Mouse (Mus musculus): ENCODE measurements at regions not wholly inside any gene's neighbourhood (a gene's known extent, or its start where the extent isn't known, plus 50 kb on each side); places are given as distances from the start of the nearest gene placed in this dataset.

DNA sequence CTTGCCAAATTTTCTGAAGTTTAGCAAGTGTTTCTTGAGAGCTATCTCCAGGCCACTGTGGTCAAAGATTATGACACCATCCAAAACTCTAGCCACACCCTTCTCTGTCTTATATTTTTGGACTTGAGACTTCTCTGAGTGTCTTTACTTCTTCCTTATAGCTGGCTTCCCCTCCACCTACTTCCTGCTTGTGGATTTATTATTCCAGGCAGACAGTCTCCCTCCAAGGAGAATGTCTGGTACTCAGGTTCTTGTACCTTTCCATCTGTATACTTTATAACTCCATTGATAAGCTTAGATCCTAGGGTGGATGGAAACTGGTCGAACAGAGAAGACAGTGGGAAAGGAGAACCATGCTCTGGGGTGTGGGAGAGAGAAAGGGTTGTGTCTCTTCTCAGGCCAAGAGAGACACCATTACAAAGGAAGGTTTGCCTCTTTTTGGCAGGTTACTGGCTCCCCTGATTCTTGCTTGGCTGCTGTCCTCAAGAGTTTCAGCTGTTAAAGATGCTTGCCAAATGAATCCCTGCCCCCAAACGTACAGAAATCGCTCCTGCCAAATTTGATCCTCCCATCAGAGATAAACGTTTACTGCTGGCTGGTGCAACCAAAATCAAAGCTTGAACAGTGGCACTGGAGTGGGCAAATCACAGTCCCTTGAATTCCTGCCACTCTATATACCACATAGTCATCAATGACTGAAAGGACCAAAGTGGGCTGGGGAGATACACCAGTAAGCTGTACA is 125.5 kb downstream of the Rps24 start:
- Histone ChIP-seq H3K27me3 (replicated peaks; ENCODE audit: control insufficient read depth, insufficient read depth, low read length) (no peaks in the 10 kb centered on the region), H3K9ac (ENCODE audit: low read depth, low read length) (no peak overlapping the region), H3K36me3 (ENCODE audit: control insufficient read depth, insufficient read depth) (no peaks in the 10 kb centered on the region), H3K4me3 (ENCODE audit: low read depth, low read length) (no peak overlapping the region), H3K4me2 (replicated peaks; ENCODE audit: low read depth) (no peak overlapping the region), H3K9me3 (ENCODE audit: control insufficient read depth) (no peaks in the 10 kb centered on the region), H3K27ac (ENCODE audit: low read depth, low read length) (no peak overlapping the region), H3K4me1 (replicated peaks; ENCODE audit: control insufficient read depth, insufficient read depth, low read length) (0 out of 2 replicates have a peak, but pooled peaks cover 6% of the 10 kb centered on the region)
- no peak for TF ChIP-seq CTCF (IDR thresholded peaks at IDR 0.05; ENCODE audit: low read depth)
- peak; percentile 51; the same call in 1 of the 2 replicates for ATAC-seq
- 39% methylated on average over 4 of the region's 4 CpGs for WGBS

DNA sequence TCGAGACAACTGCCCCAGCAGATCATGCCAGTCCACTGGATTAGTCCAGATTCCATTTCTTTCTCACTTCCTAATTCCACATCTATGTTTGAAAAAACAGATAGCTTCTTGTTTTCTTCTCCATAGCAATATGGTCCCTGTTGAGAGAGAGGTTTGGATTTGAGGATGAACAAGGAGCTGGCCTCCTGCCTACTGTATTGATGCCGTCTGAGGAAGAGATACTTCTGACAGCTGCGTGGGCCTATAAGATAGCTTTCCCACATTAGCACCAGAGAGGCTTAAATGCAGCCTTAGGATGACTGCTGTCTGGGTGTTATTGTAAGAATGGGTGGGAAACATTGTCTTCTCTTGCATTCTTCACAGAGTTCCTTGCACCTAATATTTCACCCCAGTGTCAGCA is 128.9 kb downstream of the Rps24 start:
- Histone ChIP-seq H3K27me3 (replicated peaks; ENCODE audit: control insufficient read depth, insufficient read depth, low read length) (no peaks in the 10 kb centered on the region), H3K4me1 (replicated peaks; ENCODE audit: control insufficient read depth, insufficient read depth, low read length) (0 out of 2 replicates have a peak, but pooled peaks cover 6% of the 10 kb centered on the region)
- no peak for ATAC-seq

DNA sequence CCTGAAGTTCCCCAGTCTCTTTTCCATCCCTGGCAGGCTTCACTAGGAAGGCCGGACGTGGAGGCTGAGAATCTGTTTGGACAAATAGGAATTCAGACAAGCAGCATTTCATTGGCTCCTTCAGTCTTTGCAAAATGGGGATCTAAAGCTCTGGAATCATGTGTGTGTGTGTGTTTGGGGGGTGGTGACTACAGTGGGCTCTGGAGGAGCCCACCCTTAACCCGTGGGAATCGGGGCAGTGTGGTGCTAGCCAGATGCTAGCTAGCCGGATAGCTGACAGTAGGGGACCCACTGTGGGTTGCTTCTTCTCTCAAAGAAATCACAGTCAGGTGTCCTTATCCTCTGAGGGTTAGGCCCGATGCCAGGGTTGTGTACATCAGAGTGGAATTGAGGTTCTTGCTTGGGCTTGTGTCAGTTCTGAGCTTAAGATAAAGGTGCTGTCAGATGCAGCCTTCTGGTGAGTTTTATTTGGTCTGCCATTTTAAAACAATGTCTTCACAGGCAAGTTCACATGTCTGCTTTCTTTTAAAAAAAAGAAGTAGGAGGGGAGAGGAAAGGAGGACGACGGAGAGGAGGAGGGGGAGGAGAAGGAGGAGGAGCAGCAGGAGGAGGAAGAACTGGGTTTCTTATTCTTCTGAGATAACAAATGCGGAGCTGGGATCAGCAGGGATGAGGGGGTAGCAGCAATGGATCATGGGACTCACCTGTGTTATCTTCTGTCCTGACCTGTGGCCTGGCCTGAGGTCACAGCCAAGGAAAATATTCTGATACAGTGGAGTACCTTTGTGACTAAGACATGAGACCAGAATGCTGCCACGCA is 129.6 kb downstream of the Rps24 start:
- Histone ChIP-seq H3K4me2 (replicated peaks; ENCODE audit: low read depth) (no peak overlapping the region), H3K27ac (ENCODE audit: low read depth, low read length) (no peak overlapping the region), H3K9ac (ENCODE audit: low read depth, low read length) (no peak overlapping the region), H3K4me3 (ENCODE audit: low read depth, low read length) (no peak overlapping the region), H3K4me1 (replicated peaks; ENCODE audit: control insufficient read depth, insufficient read depth, low read length) (0 out of 2 replicates have a peak, but pooled peaks cover 6% of the 10 kb centered on the region), H3K9me3 (ENCODE audit: control insufficient read depth) (no peaks in the 10 kb centered on the region), H3K36me3 (ENCODE audit: control insufficient read depth, insufficient read depth) (no peaks in the 10 kb centered on the region), H3K27me3 (replicated peaks; ENCODE audit: control insufficient read depth, insufficient read depth, low read length) (no peaks in the 10 kb centered on the region)
- ATAC-seq = no peak
- TF ChIP-seq CTCF (IDR thresholded peaks at IDR 0.05; ENCODE audit: low read depth) = no peak
- WGBS = 62% methylated on average over 10 of the region's 10 CpGs

More for the DNA sequence above, 128.9 kb downstream of the Rps24 start:
- WGBS = 82% methylated on average over 3 of the region's 3 CpGs
- no peak overlapping the region for H3K4me3 ChIP-seq (ENCODE audit: low read depth, low read length)
- no peak overlapping the region for H3K27ac ChIP-seq (ENCODE audit: low read depth, low read length)
- H3K9me3 ChIP-seq (ENCODE audit: control insufficient read depth) = no peaks in the 10 kb centered on the region
- no peak overlapping the region for H3K9ac ChIP-seq (ENCODE audit: low read depth, low read length)
- no peak for TF ChIP-seq CTCF (IDR thresholded peaks at IDR 0.05; ENCODE audit: low read depth)
- no peaks in the 10 kb centered on the region for H3K36me3 ChIP-seq (ENCODE audit: control insufficient read depth, insufficient read depth)
- no peak overlapping the region for H3K4me2 ChIP-seq (replicated peaks; ENCODE audit: low read depth)

DNA sequence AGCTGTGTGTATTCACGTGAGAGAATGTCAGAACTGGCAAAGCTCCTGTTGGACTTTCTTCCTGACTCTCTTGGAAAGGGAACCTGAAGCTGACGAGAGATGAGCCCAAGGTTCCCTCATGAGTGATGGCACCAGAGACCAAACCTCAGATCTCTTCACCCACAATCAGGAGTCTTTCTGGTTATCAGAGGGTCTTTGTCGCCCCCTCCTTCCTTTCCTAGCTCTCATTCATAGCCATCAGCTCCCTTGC is 130.1 kb downstream of the Rps24 start:
- 45% methylated on average over 3 of the region's 3 CpGs for WGBS
- no peaks in the 10 kb centered on the region for H3K9me3 ChIP-seq (ENCODE audit: control insufficient read depth)
- H3K27me3 ChIP-seq (replicated peaks; ENCODE audit: control insufficient read depth, insufficient read depth, low read length) = no peaks in the 10 kb centered on the region
- 0 out of 2 replicates have a peak, but pooled peaks cover 6% of the 10 kb centered on the region for H3K4me1 ChIP-seq (replicated peaks; ENCODE audit: control insufficient read depth, insufficient read depth, low read length)
- no peak overlapping the region for H3K27ac ChIP-seq (ENCODE audit: low read depth, low read length)
- no peak overlapping the region for H3K4me2 ChIP-seq (replicated peaks; ENCODE audit: low read depth)
- H3K36me3 ChIP-seq (ENCODE audit: control insufficient read depth, insufficient read depth) = no peaks in the 10 kb centered on the region
- no peak for ATAC-seq
- TF ChIP-seq CTCF (IDR thresholded peaks at IDR 0.05; ENCODE audit: low read depth) = no peak
- H3K4me3 ChIP-seq (ENCODE audit: low read depth, low read length) = no peak overlapping the region
- no peak overlapping the region for H3K9ac ChIP-seq (ENCODE audit: low read depth, low read length)

DNA sequence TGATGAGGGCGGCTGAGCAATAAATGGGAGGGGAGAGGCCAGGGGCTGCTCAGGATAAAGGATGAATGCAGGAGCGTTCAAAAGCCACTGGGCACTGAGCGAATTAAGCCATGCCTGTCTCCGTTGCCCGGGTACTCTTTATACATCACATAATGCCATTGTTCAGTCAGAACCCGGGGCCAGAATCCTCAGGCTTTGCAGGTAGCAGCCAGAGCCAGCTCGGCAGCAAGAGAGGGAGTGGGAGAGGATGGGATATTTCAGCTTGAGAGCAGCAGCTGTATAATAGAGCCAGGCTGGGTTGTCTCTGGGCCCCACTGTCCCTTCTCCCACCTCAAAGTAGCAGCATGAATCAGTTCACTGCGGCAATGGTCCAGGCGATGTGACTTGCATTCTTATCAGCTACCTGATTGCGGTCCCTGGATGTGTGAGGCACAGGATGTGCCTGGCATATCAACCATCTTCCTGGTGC is 130.5 kb downstream of the Rps24 start:
- no peaks in the 10 kb centered on the region for H3K36me3 ChIP-seq (ENCODE audit: control insufficient read depth, insufficient read depth)
- no peak for TF ChIP-seq CTCF (IDR thresholded peaks at IDR 0.05; ENCODE audit: low read depth)
- H3K4me1 ChIP-seq (replicated peaks; ENCODE audit: control insufficient read depth, insufficient read depth, low read length) = 0 out of 2 replicates have a peak, but pooled peaks cover 4% of the 10 kb centered on the region
- ATAC-seq = no peak
- WGBS = 51% methylated on average over 10 of the region's 10 CpGs
- no peak overlapping the region for H3K4me2 ChIP-seq (replicated peaks; ENCODE audit: low read depth)
- no peak overlapping the region for H3K27ac ChIP-seq (ENCODE audit: low read depth, low read length)
- no peaks in the 10 kb centered on the region for H3K27me3 ChIP-seq (replicated peaks; ENCODE audit: control insufficient read depth, insufficient read depth, low read length)
- no peak overlapping the region for H3K9ac ChIP-seq (ENCODE audit: low read depth, low read length)
- H3K4me3 ChIP-seq (ENCODE audit: low read depth, low read length) = no peak overlapping the region
- H3K9me3 ChIP-seq (ENCODE audit: control insufficient read depth) = no peaks in the 10 kb centered on the region

DNA sequence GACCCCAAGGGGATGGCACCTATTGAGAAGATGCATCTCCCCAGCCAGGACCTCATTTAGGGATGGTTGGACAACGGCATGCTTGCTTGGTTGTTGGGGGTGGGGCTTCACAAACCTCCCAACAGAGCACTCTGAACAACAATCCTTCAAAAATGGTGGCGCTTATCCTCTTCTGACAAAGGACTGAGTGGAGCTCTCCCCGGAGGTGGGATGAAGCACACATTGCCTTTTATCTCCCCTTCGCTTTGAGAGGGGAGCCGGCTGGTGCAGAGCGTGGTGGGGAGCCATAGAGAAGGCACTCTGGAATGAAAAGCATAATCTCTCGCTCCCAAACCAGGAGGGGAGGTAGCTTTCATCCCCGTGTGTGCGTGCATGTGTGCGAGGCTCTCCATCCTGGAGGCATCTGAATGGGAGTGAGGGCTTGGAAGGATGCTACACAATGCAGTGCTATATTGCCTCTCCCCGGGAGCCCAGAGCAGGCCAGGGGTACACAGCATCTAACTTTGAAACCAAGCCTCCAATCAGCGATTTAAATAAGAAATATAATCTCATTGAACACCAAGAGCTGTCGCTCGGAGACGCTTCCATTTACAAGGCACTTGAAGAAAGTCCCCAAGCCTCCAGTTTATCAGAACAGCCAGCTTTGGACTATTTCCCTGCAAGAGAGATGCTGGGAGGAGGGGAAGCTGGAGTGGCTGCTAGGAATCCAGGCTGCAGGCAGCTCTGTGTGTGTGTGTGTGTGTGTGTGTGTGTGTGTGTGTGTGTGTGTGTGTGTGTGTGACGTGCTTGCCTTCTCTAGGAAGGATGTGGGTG is 131.5 kb downstream of the Rps24 start:
- Histone ChIP-seq H3K27me3 (replicated peaks; ENCODE audit: control insufficient read depth, insufficient read depth, low read length) (no peaks in the 10 kb centered on the region), H3K27ac (ENCODE audit: low read depth, low read length) (no peak overlapping the region), H3K36me3 (ENCODE audit: control insufficient read depth, insufficient read depth) (no peaks in the 10 kb centered on the region), H3K4me3 (ENCODE audit: low read depth, low read length) (no peak overlapping the region), H3K9me3 (ENCODE audit: control insufficient read depth) (no peaks in the 10 kb centered on the region), H3K4me1 (replicated peaks; ENCODE audit: control insufficient read depth, insufficient read depth, low read length) (no peaks in the 10 kb centered on the region), H3K4me2 (replicated peaks; ENCODE audit: low read depth) (no peak overlapping the region), H3K9ac (ENCODE audit: low read depth, low read length) (no peak overlapping the region)
- no peak for ATAC-seq
- no peak for TF ChIP-seq CTCF (IDR thresholded peaks at IDR 0.05; ENCODE audit: low read depth)
- WGBS = 64% methylated on average over 16 of the region's 16 CpGs

Measured in intestine, postnatal 0 days (tissue).